Mouse (Mus musculus) CH12.LX (cell line): ENCODE measurements at regions not wholly inside any gene's neighbourhood (a gene's known extent, or its start where the extent isn't known, plus 50 kb on each side); places are given as distances from the start of the nearest gene placed in this dataset.

ENCODE experiments used
- DNase-seq: peaks from one replicate; pipeline ENCODE4 v3.0.0-alpha.2; 2013; ENCODE audit errors: extremely low read depth
- H3K27ac ChIP-seq: 2 replicates; pipeline ENCODE4 v1.5.1; 2012; ENCODE audit warnings: low read depth, mild to moderate bottlenecking, control low read depth, moderate library complexity; ENCODE audit not compliant: insufficient read depth
- H3K27me3 ChIP-seq: replicated peaks from 2 replicates; pipeline ENCODE3; 2012; ENCODE audit warnings: inconsistent platforms
- H3K36me3 ChIP-seq, 2 experiments: replicated peaks in 1 of 2; 2 replicates each; pipeline versions ENCODE3 to v1.6.1; 2012; ENCODE audit warnings: inconsistent platforms in 1 of 2, low read length in 1 of 2, mild to moderate bottlenecking in 1 of 2, mixed read lengths in 1 of 2, moderate library complexity in 1 of 2; ENCODE audit not compliant: control insufficient read depth in 1 of 2, insufficient read depth in 1 of 2
- H3K4me1 ChIP-seq, 2 experiments: 2 replicates each; pipeline ENCODE4 v1.6.1; 2012; ENCODE audit warnings: inconsistent platforms in 1 of 2, moderate library complexity in 1 of 2; ENCODE audit not compliant: insufficient read depth in 2 of 2, control insufficient read depth in 1 of 2
- H3K4me2 ChIP-seq: 2 replicates; pipeline ENCODE4 v1.6.1; 2012; ENCODE audit warnings: low read depth, mild to moderate bottlenecking, control low read depth; ENCODE audit not compliant: poor library complexity, insufficient read depth, severe bottlenecking
- H3K4me3 ChIP-seq, 3 experiments: fragments of 150-350 bp in 1 of 3; sonication (generic) in 1 of 3; replicated peaks in 1 of 3; 2 replicates each; pipeline versions ENCODE3 to v1.5.1; 2011 to 2012; ENCODE audit warnings: low read depth in 2 of 3, low read length in 2 of 3, mild to moderate bottlenecking in 2 of 3, moderate library complexity in 2 of 3, control low read depth in 1 of 3, improper control_type of control experiment in 1 of 3, inconsistent platforms in 1 of 3, mixed read lengths in 1 of 3; ENCODE audit not compliant: poor library complexity in 1 of 3
- H3K79me2 ChIP-seq: replicated peaks from 2 replicates; pipeline ENCODE4 v1.6.1; 2012; ENCODE audit warnings: mild to moderate bottlenecking, moderate library complexity; ENCODE audit not compliant: control insufficient read depth, poor library complexity, insufficient read depth, severe bottlenecking; ENCODE audit errors: extremely low read depth
- H3K9ac ChIP-seq: 2 replicates; pipeline ENCODE4 v1.6.1; 2012; ENCODE audit warnings: low read depth, mild to moderate bottlenecking, control low read depth, moderate library complexity; ENCODE audit not compliant: insufficient read depth
- H3K9me3 ChIP-seq: replicated peaks from 2 replicates; pipeline ENCODE3; 2012; ENCODE audit warnings: low read length, inconsistent platforms, mixed read lengths
- BHLHE40 ChIP-seq: IDR thresholded peaks from 2 replicates; pipeline ENCODE4 v1.6.1; 2011; ENCODE audit warnings: mild to moderate bottlenecking, low read depth, low read length, improper control_type of control experiment
- CTCF ChIP-seq, 2 experiments: IDR thresholded peaks in 1 of 2; conservative IDR thresholded peaks in 1 of 2; 2 replicates each; pipeline ENCODE4 v1.5.1; 2011 to 2012; ENCODE audit warnings: low read depth in 2 of 2, low read length in 2 of 2, improper control_type of control experiment in 1 of 2, inconsistent platforms in 1 of 2, mild to moderate bottlenecking in 1 of 2, moderate library complexity in 1 of 2
- E2F4 ChIP-seq: IDR thresholded peaks from 2 replicates; pipeline ENCODE4 v1.6.1; 2011; ENCODE audit warnings: low read depth, low read length, improper control_type of control experiment; ENCODE audit not compliant: insufficient replicate concordance
- ELF1 ChIP-seq: IDR thresholded peaks from 2 replicates; pipeline ENCODE4 v1.6.1; 2014; ENCODE audit warnings: low read depth, mild to moderate bottlenecking, inconsistent platforms, low read length, improper control_type of control experiment
- EP300 ChIP-seq: IDR thresholded peaks from 2 replicates; pipeline ENCODE4 v1.6.1; 2011; ENCODE audit warnings: low read length, improper control_type of control experiment
- ETS1 ChIP-seq: conservative IDR thresholded peaks from 2 replicates; pipeline ENCODE4 v1.6.1; 2012; ENCODE audit warnings: low read depth, mild to moderate bottlenecking, inconsistent platforms, low read length, improper control_type of control experiment, moderate library complexity
- GABPA ChIP-seq: IDR thresholded peaks from 2 replicates; pipeline ENCODE4 v1.6.1; 2012; ENCODE audit warnings: low read depth, low read length, improper control_type of control experiment, inconsistent platforms; ENCODE audit not compliant: insufficient replicate concordance
- JUND ChIP-seq: conservative IDR thresholded peaks from 2 replicates; pipeline ENCODE4 v1.6.1; 2011; ENCODE audit warnings: low read depth, low read length, improper control_type of control experiment
- MAX ChIP-seq: IDR thresholded peaks from 2 replicates; pipeline ENCODE4 v1.6.1; 2011; ENCODE audit warnings: low read length, improper control_type of control experiment
- MAZ ChIP-seq: IDR thresholded peaks from 2 replicates; pipeline ENCODE4 v1.6.1; 2012; ENCODE audit warnings: low read depth, mild to moderate bottlenecking, inconsistent platforms, low read length, improper control_type of control experiment, moderate library complexity
- MXI1 ChIP-seq: IDR thresholded peaks from 2 replicates; pipeline ENCODE4 v1.6.1; 2011; ENCODE audit warnings: mild to moderate bottlenecking, low read depth, low read length, improper control_type of control experiment
- POLR2A ChIP-seq: IDR thresholded peaks from 2 replicates; pipeline ENCODE4 v1.6.1; 2011; ENCODE audit warnings: low read depth, mild to moderate bottlenecking, improper control_type of control experiment, low read length
- RAD21 ChIP-seq: IDR thresholded peaks from 2 replicates; pipeline ENCODE4 v1.6.1; 2011; ENCODE audit warnings: low read depth, mild to moderate bottlenecking, low read length, improper control_type of control experiment, moderate library complexity
- SIN3A ChIP-seq: IDR thresholded peaks from 2 replicates; pipeline ENCODE4 v1.6.1; 2012; ENCODE audit warnings: low read length, improper control_type of control experiment, inconsistent platforms
- TBP ChIP-seq: conservative IDR thresholded peaks from 2 replicates; pipeline ENCODE4 v1.6.1; 2011; ENCODE audit warnings: low read depth, low read length, improper control_type of control experiment
- TCF12 ChIP-seq: IDR thresholded peaks from 2 replicates; pipeline ENCODE4 v1.6.1; 2014; ENCODE audit warnings: low read depth, mild to moderate bottlenecking, inconsistent platforms, low read length, improper control_type of control experiment
- USF1 ChIP-seq: IDR thresholded peaks from 2 replicates; pipeline ENCODE4 v1.6.1; 2014; ENCODE audit warnings: low read depth, mild to moderate bottlenecking, inconsistent platforms, low read length, improper control_type of control experiment
- ZC3H11A ChIP-seq: IDR thresholded peaks from 2 replicates; pipeline ENCODE4 v1.6.1; 2012; ENCODE audit warnings: low read depth, mild to moderate bottlenecking, inconsistent platforms, low read length, improper control_type of control experiment
- ZNF384 ChIP-seq: IDR thresholded peaks from 2 replicates; pipeline ENCODE4 v1.6.1; 2012; ENCODE audit warnings: low read depth, low read length, improper control_type of control experiment, inconsistent platforms
- dilution Hi-C: fragments of 300-500 bp; cut with MboI; formaldehyde crosslinking; loops from 2 replicates; pipeline ENCODE4 v1.14.3; 2020; ENCODE audit warnings: low sequenced_read_pairs; ENCODE audit not compliant: extremely low pct_unique_long_range_greater_than_20kb, extremely low pct_ligation_motif_present
- in situ Hi-C: fragments of 300-500 bp; cut with MboI; formaldehyde crosslinking; loops from 3 replicates; pipeline ENCODE4 v1.14.3; 2019; ENCODE audit warnings: low sequenced_read_pairs, low pct_ligation_motif_present, low pct_unique_long_range_greater_than_20kb, mixed read lengths

DNA sequence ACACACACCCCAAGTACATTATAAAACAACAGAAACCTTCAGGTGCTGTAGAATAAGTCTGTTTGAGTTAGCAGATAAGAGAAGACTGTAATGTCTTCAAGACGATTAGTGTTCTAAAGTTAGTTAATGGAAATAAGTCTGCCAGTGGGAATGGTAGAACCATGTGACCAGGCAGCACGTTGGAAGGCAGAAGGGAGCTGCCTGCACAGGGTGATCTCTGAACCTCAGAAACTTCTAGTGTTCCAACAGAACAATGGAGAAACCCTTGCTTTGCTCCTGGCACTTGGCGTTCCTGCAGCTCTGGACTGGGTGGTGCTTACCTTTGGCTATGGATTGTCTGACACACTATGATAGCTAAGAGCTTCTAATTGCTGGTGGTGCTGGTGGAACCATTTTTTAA, 82.0 kb upstream of the Map3k1 start:
- no peaks in the 10 kb centered on the region for H3K36me3 ChIP-seq
- no peak for TF ChIP-seq EP300
- no peak for TF ChIP-seq MAX
- TF ChIP-seq MXI1, result no peak
- no peak for TF ChIP-seq POLR2A
- TF ChIP-seq JUND, result no peak
- no peak for TF ChIP-seq TCF12
- no peak for TF ChIP-seq USF1
- H3K27ac ChIP-seq, result no peak overlapping the region
- H3K79me2 ChIP-seq, result no peaks in the 10 kb centered on the region
- no peak overlapping the region for H3K4me3 ChIP-seq
- in situ Hi-C loops (no loop called here), dilution Hi-C loops (no loop called here)
- peaks cover 4% of the 10 kb centered on the region for H3K9me3 ChIP-seq
- H3K9ac ChIP-seq, result no peak overlapping the region
- DNase-seq, result no peak
- H3K27me3 ChIP-seq, result no peaks in the 10 kb centered on the region
- H3K4me2 ChIP-seq, result no peak overlapping the region
- H3K4me1 ChIP-seq, result peaks cover 4 to 5% of the 10 kb centered on the region in 2 experiments; a peak in 3 of 4 replicates

DNA sequence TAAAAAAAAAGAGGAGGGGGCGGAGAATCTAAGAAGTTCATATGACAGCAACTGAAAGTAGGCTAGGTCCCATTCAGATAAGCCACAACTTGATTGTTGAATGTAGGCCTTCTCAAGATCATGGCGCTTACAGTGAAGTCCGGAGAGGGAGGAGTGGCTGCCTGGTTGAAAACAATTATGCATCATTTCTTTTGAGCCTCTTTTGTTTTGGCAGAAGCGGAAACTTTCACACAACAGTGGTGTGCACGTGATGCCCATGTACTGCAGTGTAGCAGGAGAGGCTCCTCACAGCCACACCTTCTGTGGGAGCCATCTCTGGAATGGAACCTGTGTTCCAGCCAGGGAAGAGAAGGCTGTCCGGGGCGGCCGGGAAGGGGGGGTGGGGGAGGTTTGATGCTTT, 83.3 kb upstream of the Map3k1 start:
- no peak overlapping the region for H3K4me2 ChIP-seq
- H3K4me1 ChIP-seq, result peaks cover 4 to 5% of the 10 kb centered on the region in 2 experiments; a peak in 3 of 4 replicates
- no peak overlapping the region for H3K27ac ChIP-seq
- no peak overlapping the region for H3K4me3 ChIP-seq
- no peaks in the 10 kb centered on the region for H3K27me3 ChIP-seq
- no peak for DNase-seq
- H3K9me3 ChIP-seq, result peaks cover 4% of the 10 kb centered on the region
- H3K9ac ChIP-seq, result no peak overlapping the region
- TF ChIP-seq ZNF384 (0 out of 2 replicates have a peak, but pooled peaks have one; percentile 8), BHLHE40 (peak; percentile 65), JUND (no peak), MAZ (no peak), E2F4 (no peak), SIN3A (no peak), ETS1 (no peak), ELF1 (no peak), ZC3H11A (no peak)
- dilution Hi-C loops, result no loop called here
- no peaks in the 10 kb centered on the region for H3K36me3 ChIP-seq
- H3K79me2 ChIP-seq, result no peaks in the 10 kb centered on the region
- in situ Hi-C loops, result no loop called here

DNA sequence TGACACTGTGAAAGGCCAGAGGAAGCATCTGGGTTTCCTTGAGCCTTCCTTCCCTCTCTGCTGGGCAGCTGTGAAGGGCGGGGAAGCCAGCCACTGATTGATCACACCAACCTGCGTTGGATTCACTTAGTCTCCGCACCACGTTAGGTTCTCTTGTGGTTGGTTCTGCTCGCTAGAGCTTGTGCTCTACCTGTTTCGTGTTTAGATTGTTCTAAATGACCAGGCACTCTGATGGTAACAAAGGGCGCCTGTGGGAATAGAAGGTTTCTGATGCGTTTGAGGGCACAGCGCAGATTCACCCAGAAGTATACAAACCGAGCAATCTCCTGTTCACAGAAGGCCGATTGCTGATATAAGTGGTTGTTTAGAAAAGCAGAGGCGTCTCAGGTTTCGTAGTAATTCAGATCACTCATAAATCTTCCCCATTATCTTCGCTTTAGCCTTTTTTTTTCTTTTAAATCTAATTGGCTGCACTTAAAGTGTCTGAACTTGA, 84.5 kb upstream of the Map3k1 start:
- Histone ChIP-seq H3K9ac (no peak overlapping the region), H3K36me3 (no peaks in the 10 kb centered on the region), H3K4me3 (no peak overlapping the region), H3K27ac (no peak overlapping the region), H3K4me2 (peak overlapping the region; percentile 8; the same call in 1 of the 2 replicates), H3K27me3 (no peaks in the 10 kb centered on the region), H3K79me2 (no peaks in the 10 kb centered on the region), H3K9me3 (peaks cover 4% of the 10 kb centered on the region), H3K4me1 (peaks cover 4 to 5% of the 10 kb centered on the region in 2 experiments; a peak in 3 of 4 replicates)
- no peak for DNase-seq
- TF ChIP-seq CTCF (conservative IDR thresholded peaks at IDR 0.05 in 1 of 2, IDR thresholded peaks at IDR 0.05 in 1 of 2; ENCODE audit: low read depth in 2 of 2, low read length in 2 of 2) (no peak), RAD21 (no peak), GABPA (no peak), TBP (no peak), ETS1 (no peak)
- in situ Hi-C loops (no loop called here), dilution Hi-C loops (no loop called here)
